Mouse (Mus musculus): ENCODE measurements around the gene Nxpe4.
A peak's percentile ranks its signal among the peaks of the same experiment; 100 is the strongest.

The Nxpe4 gene

GRCm38 (mm10) chr9:48326338-48326737 is 164.5 kb downstream of the Nxpe4 start:
- no peak for DNase-seq (ENCODE audit: low read depth in 1 of 2, low spot score in 2 of 2)

- DNase-seq (ENCODE audit: low read depth in 1 of 2, low spot score in 2 of 2): no peak
Observed at GRCm38 (mm10) chr9:48329597-48329996, 167.8 kb downstream of the Nxpe4 start.

GRCm38 (mm10) chr9:48338783-48339455 is 177.1 kb downstream of the Nxpe4 start:
- DNase-seq (ENCODE audit: low read depth in 1 of 2, low spot score in 2 of 2): no peak

GRCm38 (mm10) chr9:48339563-48339962 is 177.7 kb downstream of the Nxpe4 start:
- no peak for DNase-seq (ENCODE audit: low read depth in 1 of 2, low spot score in 2 of 2)

GRCm38 (mm10) chr9:48340708-48341380 is 179.0 kb downstream of the Nxpe4 start:
- DNase-seq (ENCODE audit: low read depth in 1 of 2, low spot score in 2 of 2): no peak

GRCm38 (mm10) chr9:48345456-48345855 is 183.6 kb downstream of the Nxpe4 start:
- DNase-seq (ENCODE audit: low read depth in 1 of 2, low spot score in 2 of 2): no peak

GRCm38 (mm10) chr9:48345866-48346265 is 184.0 kb downstream of the Nxpe4 start:
- DNase-seq (ENCODE audit: low read depth in 1 of 2, low spot score in 2 of 2): no peak

- no peak for DNase-seq (ENCODE audit: low read depth in 1 of 2, low spot score in 2 of 2)
Observed at GRCm38 (mm10) chr9:48353148-48353698, 191.4 kb downstream of the Nxpe4 start, which contains the start of gene Nxpe2. Gene Nxpe2 (minus strand): TSS chr9:48353454.

GRCm38 (mm10) chr9:48354122-48354521 is 192.3 kb downstream of the Nxpe4 start:
- no peak for DNase-seq (ENCODE audit: low read depth in 1 of 2, low spot score in 2 of 2)

- DNase-seq (ENCODE audit: low read depth in 1 of 2, low spot score in 2 of 2): peak in 1 of 2 experiments; percentile 66
Observed at GRCm38 (mm10) chr9:48354793-48355192, 193.0 kb downstream of the Nxpe4 start.

GRCm38 (mm10) chr9:48357097-48357496 is 195.3 kb downstream of the Nxpe4 start:
- DNase-seq (ENCODE audit: low read depth in 1 of 2, low spot score in 2 of 2): no peak

GRCm38 (mm10) chr9:48360826-48361225 is 199.0 kb downstream of the Nxpe4 start:
- no peak for DNase-seq (ENCODE audit: low read depth in 1 of 2, low spot score in 2 of 2)

GRCm38 (mm10) chr9:48361815-48362631 is 200.2 kb downstream of the Nxpe4 start:
- DNase-seq (ENCODE audit: low read depth in 1 of 2, low spot score in 2 of 2): no peak

- no peak for DNase-seq (ENCODE audit: low read depth in 1 of 2, low spot score in 2 of 2)
Observed at GRCm38 (mm10) chr9:48362743-48363142, 200.9 kb downstream of the Nxpe4 start.

- peak in 1 of 2 experiments; percentile 16 for DNase-seq (ENCODE audit: low read depth in 1 of 2, low spot score in 2 of 2)
Observed at GRCm38 (mm10) chr9:48373232-48373878, 211.5 kb downstream of the Nxpe4 start.

- no peak for DNase-seq (ENCODE audit: low read depth in 1 of 2, low spot score in 2 of 2)
Observed at GRCm38 (mm10) chr9:48374357-48374756, 212.5 kb downstream of the Nxpe4 start.

GRCm38 (mm10) chr9:48388451-48388850 is 226.6 kb downstream of the Nxpe4 start:
- DNase-seq (ENCODE audit: low read depth in 1 of 2, low spot score in 2 of 2): peak in 1 of 2 experiments; percentile 58

GRCm38 (mm10) chr9:48389983-48390382 is 228.2 kb downstream of the Nxpe4 start:
- no peak for DNase-seq (ENCODE audit: low read depth in 1 of 2, low spot score in 2 of 2)

- DNase-seq (ENCODE audit: low read depth in 1 of 2, low spot score in 2 of 2): no peak
Observed at GRCm38 (mm10) chr9:48403590-48404209, 241.9 kb downstream of the Nxpe4 start.

- DNase-seq (ENCODE audit: low read depth in 1 of 2, low spot score in 2 of 2): no peak
Observed at GRCm38 (mm10) chr9:48404687-48405086, 242.9 kb downstream of the Nxpe4 start.

Data from monocyte, adult 2 months (primary cell).